Comparison of ENCODE assay signal across 29 mouse cellular contexts in the genomic region with DNA sequence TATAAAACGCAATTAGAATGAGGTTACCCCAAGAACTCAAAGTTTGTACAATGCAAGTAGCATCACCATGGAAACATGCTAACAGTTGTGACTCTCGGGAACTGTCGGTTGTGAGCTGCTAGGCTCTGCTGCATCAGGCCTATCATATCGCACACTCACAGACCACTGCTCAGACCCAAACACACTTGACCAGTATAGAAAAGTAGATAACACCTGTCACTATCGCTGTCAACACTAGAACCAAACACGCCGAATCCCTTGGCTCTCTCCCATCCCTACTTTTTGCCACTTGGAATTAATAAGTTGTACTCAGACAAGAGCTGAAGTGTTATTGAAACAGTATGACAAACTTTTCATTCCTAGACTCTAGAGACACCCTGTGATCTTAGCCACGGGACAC. TPM values are rescaled to one million over a fixed set of nuclear protein-coding genes. Genes with fewer than 3 reads are reported as not detected.
DNase-seq lines count a peak whose midpoint lies in the region; ATAC-seq and TF ChIP-seq lines count a peak whose summit lies in the region.
"Had no signal": no experiment of that assay in that cellular context is flagged by ENCODE, and none has a peak within 500 bp of the region (broad histone marks: within the 10 kb centered on the region; RNA-seq: fewer than 3 reads in every experiment).

No protein-coding gene starts in this region.

- H3K4me2 ChIP-seq in heart, embryonic 12.5 days, result no peak overlapping the region
- no peak overlapping the region for H3K4me2 ChIP-seq in midbrain, embryonic 16.5 days (ENCODE audit: low read length)
- H3K4me2 ChIP-seq: embryonic facial prominence, embryonic 15.5 days; hindbrain, embryonic 13.5 days; limb, embryonic 12.5 days; liver, embryonic 12.5 days; lung, embryonic 15.5 days; midbrain, embryonic 15.5 days; stomach, embryonic 15.5 days had no signal

- no peaks in the 10 kb centered on the region for H3K9me3 ChIP-seq in heart, embryonic 12.5 days (replicated peaks)
- H3K9me3 ChIP-seq in midbrain, embryonic 16.5 days (replicated peaks; ENCODE audit: control insufficient read depth, low read length, poor library complexity, severe bottlenecking), result no peaks in the 10 kb centered on the region
- H3K9me3 ChIP-seq: embryonic facial prominence, embryonic 15.5 days; hindbrain, embryonic 13.5 days; limb, embryonic 12.5 days; liver, embryonic 12.5 days; lung, embryonic 15.5 days; midbrain, embryonic 15.5 days; stomach, embryonic 15.5 days had no signal

- no peaks in the 10 kb centered on the region for H3K36me3 ChIP-seq in heart, embryonic 12.5 days
- H3K36me3 ChIP-seq in midbrain, embryonic 16.5 days (ENCODE audit: control insufficient read depth, insufficient read depth, low read length), result no peaks in the 10 kb centered on the region
- H3K36me3 ChIP-seq: embryonic facial prominence, embryonic 15.5 days; G1E; hindbrain, embryonic 13.5 days; limb, embryonic 12.5 days; liver, embryonic 12.5 days; lung, embryonic 15.5 days; midbrain, embryonic 15.5 days; stomach, embryonic 15.5 days had no signal

- no peak for TF ChIP-seq POLR2A in brain, embryonic 14.5 days (IDR thresholded peaks at IDR 0.05; ENCODE audit: borderline replicate concordance, extremely low read depth, insufficient read depth, insufficient read length, poor library complexity, severe bottlenecking)

- no peak overlapping the region for H3K27ac ChIP-seq in heart, embryonic 12.5 days (ENCODE audit: poor library complexity, severe bottlenecking)
- H3K27ac ChIP-seq in midbrain, embryonic 16.5 days (ENCODE audit: low read length), result no peak overlapping the region
- H3K27ac ChIP-seq: embryonic facial prominence, embryonic 15.5 days; gastrocnemius, adult 2 months; hindbrain, embryonic 13.5 days; limb, embryonic 12.5 days; liver, embryonic 12.5 days; lung, embryonic 15.5 days; macrophage; midbrain, embryonic 15.5 days; stomach, embryonic 15.5 days had no signal

- intact Hi-C loops in heart, postnatal 10 days (cut with DNase I), result loop anchor here (2.0 kb wide), 1 partner anchor 41 kb away; a partner anchor contains a TSS
- intact Hi-C loops in left cerebral cortex, postnatal 10 days (cut with DNase I), result no loop called here

- peaks cover 30% of the 10 kb centered on the region for H3K4me1 ChIP-seq in heart, embryonic 12.5 days (replicated peaks)
- peaks cover 11% of the 10 kb centered on the region for H3K4me1 ChIP-seq in midbrain, embryonic 16.5 days (ENCODE audit: control insufficient read depth, insufficient read depth, low read length)
- H3K4me1 ChIP-seq: embryonic facial prominence, embryonic 15.5 days; lung, embryonic 15.5 days; stomach, embryonic 15.5 days had no signal

- peak; percentile 77 for ATAC-seq in heart, embryonic 12.5 days (ENCODE audit: insufficient number of reproducible peaks, low FRiP score)
- no peak for ATAC-seq in midbrain, embryonic 16.5 days
- ATAC-seq: forebrain, embryonic 14.5 days; inflammation-experienced regulatory T-cells, adult 6 months; liver, embryonic 12.5 days; midbrain, embryonic 15.5 days; Patski had no signal

- H3K9ac ChIP-seq in heart, embryonic 12.5 days, result no peak overlapping the region
- H3K9ac ChIP-seq in midbrain, embryonic 16.5 days (ENCODE audit: low read depth, low read length), result no peak overlapping the region
- H3K9ac ChIP-seq: embryonic facial prominence, embryonic 15.5 days; hindbrain, embryonic 13.5 days; limb, embryonic 12.5 days; liver, embryonic 12.5 days; lung, embryonic 15.5 days; midbrain, embryonic 15.5 days; stomach, embryonic 15.5 days had no signal

- H3K27me3 ChIP-seq in heart, embryonic 12.5 days (replicated peaks), result no peaks in the 10 kb centered on the region
- no peaks in the 10 kb centered on the region for H3K27me3 ChIP-seq in midbrain, embryonic 16.5 days (ENCODE audit: control insufficient read depth, insufficient read depth, low read depth, low read length)
- H3K27me3 ChIP-seq: CH12.LX; embryonic facial prominence, embryonic 15.5 days; limb, embryonic 12.5 days; liver, embryonic 12.5 days; lung, embryonic 15.5 days; midbrain, embryonic 15.5 days; stomach, embryonic 15.5 days had no signal

- peak; percentile 31 for DNase-seq in brain, embryonic 14.5 days (ENCODE audit: low read depth)
- DNase-seq in heart, adult 18-20 months, result peak; percentile 50 to 58
- DNase-seq in heart, postnatal 10 days, result peak; percentile 48 to 55
- DNase-seq in cerebellum, postnatal 14 days, result no peak
- no peak for DNase-seq in left cerebral cortex, postnatal 10 days (ENCODE audit: extremely low spot score in 1 of 2, low spot score in 2 of 2)
- DNase-seq: B cell, adult 2 months; cerebellum, adult 18-20 months; cerebellum, postnatal 36 days; gastrocnemius, adult 2 months; kidney, adult 18-20 months; kidney, postnatal 10 days; right cerebral cortex, adult 18-20 months; thymus, adult 18-20 months; thymus, postnatal 36 days had no signal

- 18% methylated on average over 8 of the region's 8 CpGs for WGBS in heart, embryonic 12.5 days
- 68% methylated on average over 8 of the region's 8 CpGs for WGBS in midbrain, embryonic 16.5 days

- no peak overlapping the region for H3K4me3 ChIP-seq in heart, embryonic 12.5 days
- no peak overlapping the region for H3K4me3 ChIP-seq in midbrain, embryonic 16.5 days (ENCODE audit: low read depth, low read length)
- H3K4me3 ChIP-seq: embryonic facial prominence, embryonic 15.5 days; gastrocnemius, adult 2 months; hindbrain, embryonic 13.5 days; limb, embryonic 12.5 days; liver, embryonic 12.5 days; lung, embryonic 15.5 days; midbrain, embryonic 15.5 days; stomach, embryonic 15.5 days had no signal

- no peak for TF ChIP-seq CTCF in brain, embryonic 14.5 days (IDR thresholded peaks at IDR 0.05; ENCODE audit: borderline replicate concordance, extremely low read depth, insufficient read depth, insufficient read length)

RNA-seq across cellular contexts. Expression of a gene that starts 40.9 kb away (rescaled TPM):
- 63.0 and 67.3 TPM in 2 replicates for polyA plus RNA-seq in brain, embryonic 14.5 days (2012; rRNA removed)
- 10 to 100 TPM; 18.1 to 18.9 TPM for total RNA-seq in heart, adult 18-20 months (2021)
- polyA plus RNA-seq in heart, embryonic 12.5 days (2016; fragmentation: Nextera tagmentation; extraction: Ambion mirVana), result 114 and 117 TPM in 2 replicates
- 10 to 100 TPM; 19.6 to 22.9 TPM for total RNA-seq in heart, postnatal 10 days (2021)
- 99.5 and 110 TPM in 2 replicates for polyA plus RNA-seq in midbrain, embryonic 16.5 days (2015; fragmentation: Nextera tagmentation; extraction: Ambion mirVana)
- 10 to 100 TPM; 45.7 to 52.7 TPM for total RNA-seq in left cerebral cortex, postnatal 10 days (2021)
- total RNA-seq: CH12.LX had no signal
- polyA plus RNA-seq: G1E, macrophage had no signal

Comparison
In these comparisons a context has a peak if more than half of its experiments do, and no peak if none do; other contexts are left out.
1. DNase-seq: peak in brain, embryonic 14.5 days (single experiment), heart, adult 18-20 months (2 of 2) and heart, postnatal 10 days (2 of 2); none in cerebellum, postnatal 14 days (0 of 2) and left cerebral cortex, postnatal 10 days (0 of 2).